Mouse (Mus musculus) left cerebral cortex, adult 2 months (tissue): ENCODE results near the gene Tmem259. TPM values are rescaled to one million over a fixed set of nuclear protein-coding genes. Genes with fewer than 3 reads are reported as not detected.

ENCODE experiments used
- DNase-seq, 2 experiments: peaks; one replicate each; pipeline ENCODE4 v3.0.0; 2021 to 2022; ENCODE audit warnings: low spot score in 2 of 2, mixed read lengths in 1 of 2; ENCODE audit errors: extremely low spot score in 1 of 2
- H3K27ac ChIP-seq: fragments of 200-600 bp; 2 replicates; pipeline ENCODE4 v1.8.1; 2022
- H3K4me3 ChIP-seq: fragments of 200-600 bp; 2 replicates; pipeline ENCODE4 v1.8.1; 2022
- CTCF ChIP-seq: fragments of 200-600 bp; IDR thresholded peaks from 2 replicates; pipeline ENCODE4 v1.8.1; 2022; ENCODE audit warnings: antibody characterized with exemption, mild to moderate bottlenecking, moderate library complexity
- intact Hi-C: fragments of 180-260 bp; cut with DNase I; formaldehyde crosslinking; loops from one replicate; pipeline ENCODE4 v1.15.1; 2025
- total RNA-seq, 2 experiments: library from RNA; stranded (reverse); gene quantifications; 2 replicates each; pipeline ENCODE4 v1.2.3; 2021

Tmem259 gene
- total RNA-seq, 2 experiments from 2014 or later, result 122 to 126 TPM

- Histone ChIP-seq H3K27ac (no peak overlapping the region), H3K4me3 (no peak overlapping the region)
- intact Hi-C loops, result no loop called here
- no peak for TF ChIP-seq CTCF
- no peak for DNase-seq
These were observed 55.0 kb downstream of the Tmem259 start for GRCm38 (mm10) chr10:79928907-79929701.

- intact Hi-C loops, result no loop called here
- no peak for TF ChIP-seq CTCF
- peak overlapping the region; percentile 79 for H3K4me3 ChIP-seq
- no peak for DNase-seq
- H3K27ac ChIP-seq, result peak overlapping the region; percentile 95
These were observed 56.0 kb downstream of the Tmem259 start for GRCm38 (mm10) chr10:79928030-79928694.

GRCm38 (mm10) chr10:79927324-79928029, 56.7 kb downstream of the Tmem259 start:
- intact Hi-C loops, result no loop called here
- TF ChIP-seq CTCF, result peak; percentile 31
- H3K4me3 ChIP-seq, result peak overlapping the region; percentile 79
- DNase-seq, result peak; percentile 49 to 52
- H3K27ac ChIP-seq, result peak overlapping the region; percentile 95

GRCm38 (mm10) chr10:79926491-79927323, 57.4 kb downstream of the Tmem259 start, which contains the start of gene Arid3a:
Gene Arid3a (plus strand): TSS chr10:79927043.
- no peak for TF ChIP-seq CTCF
- H3K27ac ChIP-seq, result peak within 1 kb of the TSS; percentile 95
- DNase-seq, result peak; percentile 86 to 88
- intact Hi-C loops, result no loop called here
- peak within 1 kb of the TSS; percentile 79 for H3K4me3 ChIP-seq

GRCm38 (mm10) chr10:79925785-79926490, 58.2 kb downstream of the Tmem259 start:
- no peak for DNase-seq
- intact Hi-C loops, result loop anchor here (1.0 to 2.0 kb wide), 3 partner anchors 32 to 91 kb away; no protein-coding TSS in a partner anchor
- Histone ChIP-seq H3K27ac (peak overlapping the region; percentile 95), H3K4me3 (peak overlapping the region; percentile 79)
- TF ChIP-seq CTCF, result no peak

GRCm38 (mm10) chr10:79924998-79925784, 58.9 kb downstream of the Tmem259 start:
- Histone ChIP-seq H3K4me3 (no peak overlapping the region), H3K27ac (no peak overlapping the region)
- TF ChIP-seq CTCF, result no peak; the same call in none of the 2 replicates
- peak; percentile 91 to 97 for DNase-seq
- intact Hi-C loops, result loop anchor here (1.0 to 2.0 kb wide), 3 partner anchors 32 to 90 kb away; no protein-coding TSS in a partner anchor

Other genes with a start within 250 kb of the Tmem259 start
- gene Polrmt, start 237.7 kb downstream of the Tmem259 start, total RNA-seq, result 10 to 100 TPM; 45.1 to 51.6 TPM
- gene Fgf22, start 229.3 kb downstream of the Tmem259 start, total RNA-seq, result 1 to 10 TPM; 4.5 to 4.8 TPM
- gene Rnf126, start 217.4 kb downstream of the Tmem259 start, total RNA-seq, result 10 to 100 TPM; 93.3 to 97.5 TPM
- gene Fstl3, start 207.1 kb downstream of the Tmem259 start, total RNA-seq, result 1 to 10 TPM; 2.5 to 2.6 TPM
- under 1 TPM; 0.58 to 0.75 TPM for gene Prss57, start 193.4 kb downstream of the Tmem259 start, total RNA-seq
- gene Palm, start 190.8 kb downstream of the Tmem259 start, total RNA-seq, result 100 to 1,000 TPM; 293 to 312 TPM
- under 1 TPM; 0.59 to 0.89 TPM for gene Misp, start 163.3 kb downstream of the Tmem259 start, total RNA-seq
- 10 to 100 TPM; 55.5 to 61.7 TPM for gene Ptbp1, start 129.9 kb downstream of the Tmem259 start, total RNA-seq
- 1 to 10 TPM; 1.7 to 2.6 TPM for gene Prtn3, start 109.9 kb downstream of the Tmem259 start, total RNA-seq
- 10 to 100 TPM; 51.8 to 63.0 TPM for gene Plppr3, start 109.7 kb downstream of the Tmem259 start, total RNA-seq
- gene Elane, start 98.1 kb downstream of the Tmem259 start, total RNA-seq, result not detected
- not detected for gene Cfd, start 93.5 kb downstream of the Tmem259 start, total RNA-seq
- 10 to 100 TPM; 55.3 to 55.5 TPM for gene Med16, start 75.4 kb downstream of the Tmem259 start, total RNA-seq
- not detected for gene Gm26602, start 73.5 kb downstream of the Tmem259 start, total RNA-seq
- gene Kiss1r, start 67.4 kb downstream of the Tmem259 start, total RNA-seq, result 1 to 10 TPM; 6.6 to 9.1 TPM
- gene R3hdm4, start 63.1 kb downstream of the Tmem259 start, total RNA-seq, result 100 to 1,000 TPM; 318 to 346 TPM
- gene Arid3a, start 57.3 kb downstream of the Tmem259 start, total RNA-seq, result 1 to 10 TPM; 5.7 to 10.0 TPM
- 10 to 100 TPM; 45.4 to 49.4 TPM for gene Wdr18, start 24.2 kb downstream of the Tmem259 start, total RNA-seq
- under 1 TPM; 0.14 to 0.20 TPM for gene Grin3b, start 13.6 kb downstream of the Tmem259 start, total RNA-seq
- gene Cnn2, start 4.3 kb upstream of the Tmem259 start, total RNA-seq, result 1 to 10 TPM; 5.6 to 8.0 TPM
- 10 to 100 TPM; 13.5 to 13.8 TPM for gene Abca7, start 12.2 kb upstream of the Tmem259 start, total RNA-seq
- gene Arhgap45, start 32.3 kb upstream of the Tmem259 start, total RNA-seq, result 1 to 10 TPM; 3.5 TPM
- gene Polr2e, start 55.5 kb upstream of the Tmem259 start, total RNA-seq, result 10 to 100 TPM; 73.0 to 76.0 TPM
- 100 to 1,000 TPM; 494 to 526 TPM for gene Gpx4, start 62.8 kb upstream of the Tmem259 start, total RNA-seq
- gene Sbno2, start 121.2 kb upstream of the Tmem259 start, total RNA-seq, result 10 to 100 TPM; 21.4 to 22.1 TPM
- 100 to 1,000 TPM; 102 to 106 TPM for gene Stk11, start 131.5 kb upstream of the Tmem259 start, total RNA-seq
- gene Atp5d, start 154.3 kb upstream of the Tmem259 start, total RNA-seq, result 100 to 1,000 TPM; 356 to 366 TPM
- gene Cbarp, start 156.5 kb upstream of the Tmem259 start, total RNA-seq, result 100 to 1,000 TPM; 431 to 456 TPM
- gene Midn, start 163.9 kb upstream of the Tmem259 start, total RNA-seq, result 100 to 1,000 TPM in 1 of 2 experiments, 10 to 100 TPM in 1; 80.7 to 127 TPM
- gene Cirbp, start 181.7 kb upstream of the Tmem259 start, total RNA-seq, result 10 to 100 TPM; 75.8 to 93.0 TPM
- gene 1600002K03Rik, start 188.6 kb upstream of the Tmem259 start, total RNA-seq, result 1 to 10 TPM; 6.0 to 8.1 TPM
- 1 to 10 TPM; 6.8 to 7.2 TPM for gene Efna2, start 195.2 kb upstream of the Tmem259 start, total RNA-seq
- gene Mum1, start 242.1 kb upstream of the Tmem259 start, total RNA-seq, result 10 to 100 TPM; 37.8 to 43.3 TPM